In the genomic region with DNA sequence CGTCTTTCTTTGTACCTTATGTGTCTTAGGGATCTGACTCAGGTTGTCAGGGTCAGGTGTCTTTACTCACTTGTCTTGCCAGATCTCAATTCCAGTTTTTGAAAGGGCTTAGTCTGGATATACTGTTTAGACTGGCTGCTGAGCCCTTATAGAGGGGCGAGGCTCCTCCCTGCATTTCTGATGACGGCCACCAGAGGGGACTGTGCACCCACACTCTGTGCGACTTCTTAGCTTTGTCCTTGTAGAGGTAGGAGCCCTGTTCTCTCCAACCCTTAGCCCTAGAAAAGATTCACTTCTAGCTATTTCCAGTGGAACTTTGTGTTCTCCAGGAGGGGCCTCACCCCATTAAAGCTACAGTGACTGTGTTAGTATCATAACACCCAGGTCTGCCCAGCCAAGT, we compare ENCODE assay signal across 9 mouse cellular contexts.
DNase-seq lines count a peak whose midpoint lies in the region; ATAC-seq lines count a peak whose summit lies in the region.
"Had no signal": no experiment of that assay in that cellular context is flagged by ENCODE, and none has a peak within 500 bp of the region (broad histone marks: within the 10 kb centered on the region; RNA-seq: fewer than 3 reads in every experiment).

No protein-coding gene starts in this region.

- H3K36me3 ChIP-seq in intestine, embryonic 14.5 days (ENCODE audit: control insufficient read depth, insufficient read depth, low read length): no peaks in the 10 kb centered on the region
- no peaks in the 10 kb centered on the region for H3K36me3 ChIP-seq in midbrain, embryonic 10.5 days
- H3K36me3 ChIP-seq: lung, embryonic 15.5 days had no signal

- no peaks in the 10 kb centered on the region for H3K9me3 ChIP-seq in intestine, embryonic 14.5 days (ENCODE audit: control insufficient read depth, low read length)
- no peaks in the 10 kb centered on the region for H3K9me3 ChIP-seq in midbrain, embryonic 10.5 days (replicated peaks)
- H3K9me3 ChIP-seq: lung, embryonic 15.5 days had no signal

- peaks cover 6% of the 10 kb centered on the region; the same call in 1 of the 2 replicates for H3K4me1 ChIP-seq in intestine, embryonic 14.5 days (replicated peaks; ENCODE audit: control insufficient read depth, insufficient read depth, low read length)
- no peaks in the 10 kb centered on the region for H3K4me1 ChIP-seq in midbrain, embryonic 10.5 days

- no peak overlapping the region for H3K4me2 ChIP-seq in intestine, embryonic 14.5 days (ENCODE audit: low read length)
- H3K4me2 ChIP-seq: lung, embryonic 15.5 days had no signal

- no peaks in the 10 kb centered on the region for H3K27me3 ChIP-seq in intestine, embryonic 14.5 days (replicated peaks; ENCODE audit: control insufficient read depth, insufficient read depth, low read length)
- H3K27me3 ChIP-seq in midbrain, embryonic 10.5 days (ENCODE audit: low read depth, poor library complexity, severe bottlenecking): no peaks in the 10 kb centered on the region
- H3K27me3 ChIP-seq: lung, embryonic 15.5 days had no signal

- WGBS in intestine, embryonic 14.5 days: 6% methylated on average over 4 of the region's 4 CpGs
- WGBS in midbrain, embryonic 10.5 days: 5% methylated on average over 4 of the region's 4 CpGs

- intact Hi-C loops in left cerebral cortex, postnatal 10 days (cut with DNase I): loop anchor here (2.0 to 5.0 kb wide), 2 partner anchors 150 to 228 kb away; no protein-coding TSS in a partner anchor

- H3K4me3 ChIP-seq in intestine, embryonic 14.5 days (ENCODE audit: low read depth, low read length): no peak overlapping the region
- no peak overlapping the region for H3K4me3 ChIP-seq in midbrain, embryonic 10.5 days
- H3K4me3 ChIP-seq: lung, embryonic 15.5 days had no signal

- ATAC-seq in intestine, embryonic 14.5 days (replicated peaks; ENCODE audit: low FRiP score, low TSS enrichment, low read depth): peak; percentile 69

- H3K27ac ChIP-seq in intestine, embryonic 14.5 days (ENCODE audit: low read depth): no peak overlapping the region
- no peak overlapping the region for H3K27ac ChIP-seq in midbrain, embryonic 10.5 days (replicated peaks)
- H3K27ac ChIP-seq: lung, embryonic 15.5 days had no signal

- H3K9ac ChIP-seq in intestine, embryonic 14.5 days (ENCODE audit: low read length): no peak overlapping the region
- H3K9ac ChIP-seq: lung, embryonic 15.5 days had no signal

- DNase-seq in MN1 (ENCODE audit: low spot score): peak; percentile 78
- peak; percentile 86 for DNase-seq in cerebellum, adult 8-10 months
- peak; percentile 83 to 84 for DNase-seq in frontal cortex, postnatal 25 days (ENCODE audit: low spot score in 2 of 2)
- peak; percentile 91 for DNase-seq in intestine, embryonic 14.5 days (ENCODE audit: low spot score)
- DNase-seq in left cerebral cortex, postnatal 10 days (ENCODE audit: extremely low spot score in 1 of 2, low spot score in 2 of 2): peak; percentile 75 to 84
- DNase-seq in midbrain, embryonic 10.5 days (ENCODE audit: low spot score): peak; percentile 75
- peak; percentile 58 to 79 for DNase-seq in right cerebral cortex, postnatal 36 days (ENCODE audit: low spot score in 2 of 2)
- peak; percentile 72 to 83 for DNase-seq in urinary bladder, postnatal 36 days (ENCODE audit: low spot score in 2 of 2)
